Mouse (Mus musculus) hindbrain, embryonic 12.5 days (tissue): ENCODE results near the gene Arhgap21. TPM values are rescaled to one million over a fixed set of nuclear protein-coding genes. Genes with fewer than 3 reads are reported as not detected.

Source experiments
- ATAC-seq: fragments of 200-750 bp; cut with Nextera tagmentation; 2 replicates; pipeline ENCODE4 v1.8.0; 2017; ENCODE audit warnings: moderate TSS enrichment; ENCODE audit not compliant: low FRiP score
- H3K27ac ChIP-seq: fragments of 300-500 bp; sonication (generic); 2 replicates; pipeline ENCODE4 v1.5.1; 2016; ENCODE audit warnings: mild to moderate bottlenecking
- H3K27me3 ChIP-seq: fragments of 300-500 bp; sonication (generic); 2 replicates; pipeline ENCODE4 v1.6.1; 2016; ENCODE audit warnings: mild to moderate bottlenecking
- H3K36me3 ChIP-seq: fragments of 300-500 bp; sonication (generic); 2 replicates; pipeline ENCODE4 v1.6.1; 2016; ENCODE audit warnings: mild to moderate bottlenecking
- H3K4me1 ChIP-seq: fragments of 300-500 bp; sonication (generic); 2 replicates; pipeline ENCODE4 v1.6.1; 2016
- H3K4me2 ChIP-seq: fragments of 300-500 bp; sonication (generic); replicated peaks from 2 replicates; pipeline ENCODE4 v1.6.1; 2016; ENCODE audit warnings: mild to moderate bottlenecking
- H3K4me3 ChIP-seq: fragments of 300-500 bp; sonication (generic); 2 replicates; pipeline ENCODE4 v1.5.1; 2016; ENCODE audit warnings: mild to moderate bottlenecking
- H3K9ac ChIP-seq: fragments of 300-500 bp; sonication (generic); 2 replicates; pipeline ENCODE4 v1.6.1; 2016; ENCODE audit warnings: mild to moderate bottlenecking, moderate library complexity
- H3K9me3 ChIP-seq: fragments of 300-500 bp; sonication (generic); replicated peaks from 2 replicates; pipeline ENCODE4 v1.6.1; 2016; ENCODE audit warnings: mild to moderate bottlenecking
- WGBS: fragments of 180-500 bp; shearing (Covaris S2); methylation state at CpG from one replicate; pipeline ENCODE4 v1.1.7; 2016; 5-methylcytosine and 5-hydroxymethylcytosine counted together
- polyA plus RNA-seq: library from polyadenylated mRNA; unstranded; fragments of >200 nt; fragmentation: Nextera tagmentation; extraction: Ambion mirVana; gene quantifications from 2 replicates; pipeline ENCODE4 v1.2.1, GENCODE M21; 2016

Gene Arhgap21
- polyA plus RNA-seq, 1 experiment from 2014 or later: 64.4 TPM

- 65% methylated on average over 8 of the region's 8 CpGs for WGBS
- no peaks in the 10 kb centered on the region for H3K9me3 ChIP-seq
- ATAC-seq: no peak
- no peaks in the 10 kb centered on the region for H3K36me3 ChIP-seq
- H3K4me1 ChIP-seq: no peaks in the 10 kb centered on the region
- H3K4me3 ChIP-seq: no peak overlapping the region
- H3K27me3 ChIP-seq: no peaks in the 10 kb centered on the region
- H3K27ac ChIP-seq: no peak overlapping the region
- no peak overlapping the region for H3K4me2 ChIP-seq
- no peak overlapping the region for H3K9ac ChIP-seq
These were observed 10.0 kb upstream of the Arhgap21 start for GRCm38 (mm10) chr2:20978726-20979125.

GRCm38 (mm10) chr2:20977051-20977450 is 8.4 kb upstream of the Arhgap21 start:
- ATAC-seq: no peak
- no peak overlapping the region for H3K9ac ChIP-seq
- H3K27ac ChIP-seq: no peak overlapping the region
- H3K4me3 ChIP-seq: no peak overlapping the region
- no peaks in the 10 kb centered on the region for H3K4me1 ChIP-seq
- H3K36me3 ChIP-seq: no peaks in the 10 kb centered on the region
- no peak overlapping the region for H3K4me2 ChIP-seq
- H3K27me3 ChIP-seq: no peaks in the 10 kb centered on the region
- no peaks in the 10 kb centered on the region for H3K9me3 ChIP-seq

- Histone ChIP-seq H3K4me1 (0 out of 2 replicates have a peak, but pooled peaks cover 3% of the 10 kb centered on the region), H3K36me3 (no peaks in the 10 kb centered on the region), H3K27ac (no peak overlapping the region), H3K9me3 (no peaks in the 10 kb centered on the region), H3K4me3 (no peak overlapping the region), H3K4me2 (no peak overlapping the region), H3K9ac (no peak overlapping the region), H3K27me3 (no peaks in the 10 kb centered on the region)
- ATAC-seq: no peak
- 87% methylated on average over 3 of the region's 3 CpGs for WGBS
These were observed 4.8 kb upstream of the Arhgap21 start for GRCm38 (mm10) chr2:20973513-20973912.

GRCm38 (mm10) chr2:20972180-20972579 is 3.5 kb upstream of the Arhgap21 start:
- no peaks in the 10 kb centered on the region for H3K36me3 ChIP-seq
- no peak overlapping the region for H3K4me2 ChIP-seq
- H3K27me3 ChIP-seq: no peaks in the 10 kb centered on the region
- H3K9ac ChIP-seq: no peak overlapping the region
- no peaks in the 10 kb centered on the region for H3K9me3 ChIP-seq
- ATAC-seq: no peak
- WGBS: 81% methylated on average over 1 of the region's 1 CpGs
- H3K27ac ChIP-seq: no peak overlapping the region
- H3K4me1 ChIP-seq: 0 out of 2 replicates have a peak, but pooled peaks cover 3% of the 10 kb centered on the region
- no peak overlapping the region for H3K4me3 ChIP-seq

- H3K27ac ChIP-seq: no peak overlapping the region
- ATAC-seq: no peak
- H3K4me2 ChIP-seq: no peak overlapping the region
- H3K9me3 ChIP-seq: no peaks in the 10 kb centered on the region
- no peak overlapping the region for H3K4me3 ChIP-seq
- H3K36me3 ChIP-seq: no peaks in the 10 kb centered on the region
- no peaks in the 10 kb centered on the region for H3K27me3 ChIP-seq
- H3K9ac ChIP-seq: no peak overlapping the region
- peaks cover 7% of the 10 kb centered on the region; the same call in 1 of the 2 replicates for H3K4me1 ChIP-seq
These were observed 2.9 kb upstream of the Arhgap21 start for GRCm38 (mm10) chr2:20971628-20972027.

- WGBS: under 1% methylated on average over 49 of the region's 49 CpGs
- peak overlapping the region; percentile 91 for H3K4me3 ChIP-seq
- H3K4me2 ChIP-seq: peak overlapping the region; percentile 80
- H3K9ac ChIP-seq: peak overlapping the region; percentile 98
- ATAC-seq: peak; percentile 97
- H3K27ac ChIP-seq: peak overlapping the region; percentile 100
- H3K36me3 ChIP-seq: no peaks in the 10 kb centered on the region
- no peaks in the 10 kb centered on the region for H3K27me3 ChIP-seq
- peaks cover 7% of the 10 kb centered on the region for H3K4me1 ChIP-seq
- H3K9me3 ChIP-seq: no peaks in the 10 kb centered on the region
These were observed 820 bp upstream of the Arhgap21 start for GRCm38 (mm10) chr2:20969201-20970200.

- H3K4me3 ChIP-seq: peak overlapping the region; percentile 91
- peak overlapping the region; percentile 98 for H3K9ac ChIP-seq
- WGBS: under 1% methylated on average over 39 of the region's 57 CpGs
- no peak for ATAC-seq
- peaks cover 18% of the 10 kb centered on the region for H3K4me1 ChIP-seq
- H3K27me3 ChIP-seq: no peaks in the 10 kb centered on the region
- H3K27ac ChIP-seq: peak overlapping the region; percentile 100
- peak overlapping the region; percentile 80 for H3K4me2 ChIP-seq
- H3K36me3 ChIP-seq: no peaks in the 10 kb centered on the region
- H3K9me3 ChIP-seq: no peaks in the 10 kb centered on the region
These were observed 882 bp downstream of the Arhgap21 start for GRCm38 (mm10) chr2:20967646-20968351.

GRCm38 (mm10) chr2:20967101-20967645 is 1.5 kb downstream of the Arhgap21 start:
- Histone ChIP-seq H3K36me3 (no peaks in the 10 kb centered on the region), H3K4me1 (peaks cover 24% of the 10 kb centered on the region), H3K9me3 (no peaks in the 10 kb centered on the region), H3K4me3 (peak overlapping the region; percentile 91), H3K27ac (peak overlapping the region; percentile 100), H3K27me3 (no peaks in the 10 kb centered on the region), H3K9ac (peak overlapping the region; percentile 98), H3K4me2 (peak overlapping the region; percentile 80)
- WGBS: 0% methylated on average over 13 of the region's 13 CpGs
- ATAC-seq: no peak

- Histone ChIP-seq H3K4me3 (peak overlapping the region; percentile 91), H3K4me1 (peaks cover 30% of the 10 kb centered on the region)
- no peak for ATAC-seq
These were observed 2.2 kb downstream of the Arhgap21 start for GRCm38 (mm10) chr2:20966176-20967100.

GRCm38 (mm10) chr2:20965361-20965760 is 3.3 kb downstream of the Arhgap21 start:
- peak overlapping the region; percentile 98; the same call in 1 of the 2 replicates for H3K9ac ChIP-seq
- 69% methylated on average over 3 of the region's 3 CpGs for WGBS

More at GRCm38 (mm10) chr2:20966176-20967100, 2.2 kb downstream of the Arhgap21 start:
- Histone ChIP-seq H3K36me3 (no peaks in the 10 kb centered on the region), H3K4me2 (peak overlapping the region; percentile 80), H3K27me3 (no peaks in the 10 kb centered on the region), H3K9ac (peak overlapping the region; percentile 98), H3K27ac (peak overlapping the region; percentile 100), H3K9me3 (no peaks in the 10 kb centered on the region)
- 31% methylated on average over 18 of the region's 18 CpGs for WGBS

GRCm38 (mm10) chr2:20964461-20964860 is 4.2 kb downstream of the Arhgap21 start:
- ATAC-seq: no peak
- Histone ChIP-seq H3K4me2 (peak overlapping the region; percentile 80), H3K4me1 (peaks cover 44% of the 10 kb centered on the region), H3K9me3 (no peaks in the 10 kb centered on the region), H3K27me3 (no peaks in the 10 kb centered on the region), H3K9ac (no peak overlapping the region), H3K27ac (no peak overlapping the region), H3K4me3 (peak overlapping the region; percentile 14; the same call in 1 of the 2 replicates), H3K36me3 (no peaks in the 10 kb centered on the region)

More at GRCm38 (mm10) chr2:20965361-20965760, 3.3 kb downstream of the Arhgap21 start:
- no peak overlapping the region for H3K27ac ChIP-seq
- ATAC-seq: no peak
- H3K9me3 ChIP-seq: no peaks in the 10 kb centered on the region
- H3K27me3 ChIP-seq: no peaks in the 10 kb centered on the region
- H3K4me2 ChIP-seq: peak overlapping the region; percentile 80
- peak overlapping the region; percentile 91 for H3K4me3 ChIP-seq
- no peaks in the 10 kb centered on the region for H3K36me3 ChIP-seq
- peaks cover 38% of the 10 kb centered on the region for H3K4me1 ChIP-seq
